Mouse (Mus musculus): ENCODE measurements around the gene Pafah1b2. TPM values are rescaled to one million over a fixed set of nuclear protein-coding genes. Genes with fewer than 3 reads are reported as not detected.

The Pafah1b2 gene
- polyA plus RNA-seq, 1 experiment, result 76.6 TPM

DNA sequence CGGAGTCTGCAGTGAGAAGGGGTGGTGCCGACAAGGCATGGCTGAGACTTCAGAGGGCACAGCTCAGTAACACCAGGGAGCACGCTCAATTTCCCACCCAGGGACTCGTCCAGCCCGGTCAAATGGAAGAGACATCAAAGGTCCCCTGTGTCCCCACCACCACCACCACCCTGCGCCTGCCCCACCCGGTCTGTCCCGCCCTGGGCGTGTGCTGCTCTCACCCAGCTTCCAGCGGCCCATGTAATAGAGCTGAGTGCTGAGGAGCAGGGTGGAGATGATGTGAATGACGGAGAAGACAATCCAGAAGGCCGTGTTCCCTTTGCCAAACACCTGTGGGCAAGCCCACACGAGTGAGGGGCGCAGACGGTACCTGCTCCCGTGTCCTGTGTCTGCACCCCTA is 70.0 kb downstream of the Pafah1b2 start:
- H3K9me3 ChIP-seq (replicated peaks; ENCODE audit: control insufficient read depth, insufficient read depth, low read length, poor library complexity, severe bottlenecking), result no peaks in the 10 kb centered on the region
- no peak overlapping the region for H3K4me3 ChIP-seq (ENCODE audit: low read depth, low read length)
- no peak overlapping the region for H3K27ac ChIP-seq (ENCODE audit: insufficient read depth, low read length)
- TF ChIP-seq EP300 (IDR thresholded peaks at IDR 0.05; ENCODE audit: insufficient read depth, low read depth, low read length), result no peak
- TF ChIP-seq POLR2A (IDR thresholded peaks at IDR 0.05; ENCODE audit: insufficient read depth, low read length), result no peak
- TF ChIP-seq CTCF (IDR thresholded peaks at IDR 0.05; ENCODE audit: low read depth, low read length), result no peak
- H3K4me1 ChIP-seq (ENCODE audit: control insufficient read depth, insufficient read depth, low read length), result no peaks in the 10 kb centered on the region
- no peak overlapping the region for H3K9ac ChIP-seq (ENCODE audit: low read depth, poor library complexity, severe bottlenecking)
- H3K36me3 ChIP-seq (ENCODE audit: control insufficient read depth, insufficient read depth, low read length, poor library complexity, severe bottlenecking), result no peaks in the 10 kb centered on the region
- H3K27me3 ChIP-seq (ENCODE audit: control insufficient read depth, insufficient read depth, low read length, poor library complexity, severe bottlenecking), result no peaks in the 10 kb centered on the region

DNA sequence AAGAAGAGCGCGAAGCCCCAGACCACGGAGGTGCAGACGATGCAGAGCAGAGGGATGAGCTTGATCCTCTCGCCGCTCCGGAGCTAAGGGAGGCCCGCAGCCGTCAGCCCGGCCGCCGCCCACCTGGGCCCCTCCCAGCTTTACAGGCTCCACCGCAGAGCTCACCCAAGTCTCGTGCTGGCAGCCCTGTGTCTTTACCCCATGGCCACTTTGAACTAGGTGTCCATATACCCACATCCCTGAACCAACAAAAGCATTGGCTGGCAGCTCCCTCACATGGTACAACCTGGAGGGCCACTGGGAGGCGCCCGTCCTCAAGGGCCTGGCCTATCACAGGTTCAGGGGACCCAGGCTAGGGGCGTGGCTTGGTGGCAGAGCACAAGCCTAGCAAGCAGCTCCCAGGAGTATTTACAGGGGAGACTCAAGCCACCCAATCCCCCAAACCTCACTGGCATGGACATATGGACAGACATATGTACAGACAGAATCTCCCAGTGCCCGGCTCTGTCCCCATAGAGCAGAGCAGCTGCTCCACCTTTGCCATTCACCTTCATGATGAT is 71.1 kb downstream of the Pafah1b2 start:
- peak overlapping the region; percentile 44 for H3K4me3 ChIP-seq (ENCODE audit: low read depth, low read length)
- H3K9ac ChIP-seq (ENCODE audit: low read depth, poor library complexity, severe bottlenecking), result peak overlapping the region; percentile 33; the same call in 1 of the 2 replicates
- H3K4me1 ChIP-seq (ENCODE audit: control insufficient read depth, insufficient read depth, low read length), result no peaks in the 10 kb centered on the region
- no peaks in the 10 kb centered on the region for H3K9me3 ChIP-seq (replicated peaks; ENCODE audit: control insufficient read depth, insufficient read depth, low read length, poor library complexity, severe bottlenecking)
- H3K36me3 ChIP-seq (ENCODE audit: control insufficient read depth, insufficient read depth, low read length, poor library complexity, severe bottlenecking), result no peaks in the 10 kb centered on the region
- TF ChIP-seq EP300 (IDR thresholded peaks at IDR 0.05; ENCODE audit: insufficient read depth, low read depth, low read length), result no peak
- peak; percentile 71 for TF ChIP-seq CTCF (IDR thresholded peaks at IDR 0.05; ENCODE audit: low read depth, low read length)
- H3K27ac ChIP-seq (ENCODE audit: insufficient read depth, low read length), result no peak overlapping the region
- no peaks in the 10 kb centered on the region for H3K27me3 ChIP-seq (ENCODE audit: control insufficient read depth, insufficient read depth, low read length, poor library complexity, severe bottlenecking)

DNA sequence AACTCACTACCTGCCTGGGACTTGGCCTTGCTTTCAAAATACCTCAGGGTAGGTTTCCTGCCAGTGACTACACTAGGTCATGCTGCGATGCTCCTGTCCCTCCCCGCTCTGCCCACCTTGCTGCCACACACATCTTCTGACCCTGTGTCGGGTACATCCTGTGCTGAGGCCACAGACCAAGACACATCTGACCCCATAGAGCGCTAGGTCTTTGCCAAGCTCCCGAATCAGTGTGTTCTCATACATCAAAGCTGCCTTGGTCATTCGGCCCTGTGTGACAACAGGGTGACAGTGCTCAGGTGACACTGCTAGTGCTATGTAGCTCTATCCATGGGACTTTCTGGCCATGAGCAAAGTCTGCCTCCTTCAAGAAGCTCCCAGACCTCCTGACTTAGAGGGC is 72.7 kb downstream of the Pafah1b2 start:
- Histone ChIP-seq H3K4me1 (ENCODE audit: control insufficient read depth, insufficient read depth, low read length) (no peaks in the 10 kb centered on the region), H3K27me3 (ENCODE audit: control insufficient read depth, insufficient read depth, low read length, poor library complexity, severe bottlenecking) (no peaks in the 10 kb centered on the region), H3K9ac (ENCODE audit: low read depth, poor library complexity, severe bottlenecking) (no peak overlapping the region), H3K4me3 (ENCODE audit: low read depth, low read length) (no peak overlapping the region), H3K9me3 (replicated peaks; ENCODE audit: control insufficient read depth, insufficient read depth, low read length, poor library complexity, severe bottlenecking) (no peaks in the 10 kb centered on the region), H3K27ac (ENCODE audit: insufficient read depth, low read length) (no peak overlapping the region), H3K36me3 (ENCODE audit: control insufficient read depth, insufficient read depth, low read length, poor library complexity, severe bottlenecking) (no peaks in the 10 kb centered on the region)
- TF ChIP-seq EP300 (IDR thresholded peaks at IDR 0.05; ENCODE audit: insufficient read depth, low read depth, low read length) (no peak), CTCF (IDR thresholded peaks at IDR 0.05; ENCODE audit: low read depth, low read length) (no peak), POLR2A (IDR thresholded peaks at IDR 0.05; ENCODE audit: insufficient read depth, low read length) (no peak)

- TF ChIP-seq EP300 (IDR thresholded peaks at IDR 0.05; ENCODE audit: insufficient read depth, low read depth, low read length) (no peak), POLR2A (IDR thresholded peaks at IDR 0.05; ENCODE audit: insufficient read depth, low read length) (no peak), CTCF (IDR thresholded peaks at IDR 0.05; ENCODE audit: low read depth, low read length) (no peak)
- H3K9ac ChIP-seq (ENCODE audit: low read depth, poor library complexity, severe bottlenecking), result no peak overlapping the region
- H3K4me3 ChIP-seq (ENCODE audit: low read depth, low read length), result no peak overlapping the region
- H3K36me3 ChIP-seq (ENCODE audit: control insufficient read depth, insufficient read depth, low read length, poor library complexity, severe bottlenecking), result no peaks in the 10 kb centered on the region
- no peaks in the 10 kb centered on the region for H3K4me1 ChIP-seq (ENCODE audit: control insufficient read depth, insufficient read depth, low read length)
- no peaks in the 10 kb centered on the region for H3K9me3 ChIP-seq (replicated peaks; ENCODE audit: control insufficient read depth, insufficient read depth, low read length, poor library complexity, severe bottlenecking)
- no peak overlapping the region for H3K27ac ChIP-seq (ENCODE audit: insufficient read depth, low read length)
- H3K27me3 ChIP-seq (ENCODE audit: control insufficient read depth, insufficient read depth, low read length, poor library complexity, severe bottlenecking), result no peaks in the 10 kb centered on the region
Observed at GRCm38 (mm10) chr9:45938952-45939637, 73.4 kb downstream of the Pafah1b2 start.

GRCm38 (mm10) chr9:45938088-45938487 is 74.4 kb downstream of the Pafah1b2 start:
- H3K4me3 ChIP-seq (ENCODE audit: low read depth, low read length), result no peak overlapping the region

GRCm38 (mm10) chr9:45936883-45937282 is 75.6 kb downstream of the Pafah1b2 start:
- Histone ChIP-seq H3K9me3 (replicated peaks; ENCODE audit: control insufficient read depth, insufficient read depth, low read length, poor library complexity, severe bottlenecking) (no peaks in the 10 kb centered on the region), H3K4me1 (ENCODE audit: control insufficient read depth, insufficient read depth, low read length) (no peaks in the 10 kb centered on the region), H3K27ac (ENCODE audit: insufficient read depth, low read length) (no peak overlapping the region), H3K27me3 (ENCODE audit: control insufficient read depth, insufficient read depth, low read length, poor library complexity, severe bottlenecking) (no peaks in the 10 kb centered on the region), H3K36me3 (ENCODE audit: control insufficient read depth, insufficient read depth, low read length, poor library complexity, severe bottlenecking) (no peaks in the 10 kb centered on the region), H3K9ac (ENCODE audit: low read depth, poor library complexity, severe bottlenecking) (no peak overlapping the region), H3K4me3 (ENCODE audit: low read depth, low read length) (no peak overlapping the region)
- TF ChIP-seq POLR2A (IDR thresholded peaks at IDR 0.05; ENCODE audit: insufficient read depth, low read length) (no peak), CTCF (IDR thresholded peaks at IDR 0.05; ENCODE audit: low read depth, low read length) (peak; percentile 58)

More at GRCm38 (mm10) chr9:45938088-45938487, 74.4 kb downstream of the Pafah1b2 start:
- no peak for TF ChIP-seq CTCF (IDR thresholded peaks at IDR 0.05; ENCODE audit: low read depth, low read length)
- no peak for TF ChIP-seq EP300 (IDR thresholded peaks at IDR 0.05; ENCODE audit: insufficient read depth, low read depth, low read length)
- TF ChIP-seq POLR2A (IDR thresholded peaks at IDR 0.05; ENCODE audit: insufficient read depth, low read length), result no peak
- H3K9ac ChIP-seq (ENCODE audit: low read depth, poor library complexity, severe bottlenecking), result no peak overlapping the region
- H3K27ac ChIP-seq (ENCODE audit: insufficient read depth, low read length), result no peak overlapping the region
- H3K9me3 ChIP-seq (replicated peaks; ENCODE audit: control insufficient read depth, insufficient read depth, low read length, poor library complexity, severe bottlenecking), result no peaks in the 10 kb centered on the region
- no peaks in the 10 kb centered on the region for H3K36me3 ChIP-seq (ENCODE audit: control insufficient read depth, insufficient read depth, low read length, poor library complexity, severe bottlenecking)
- H3K27me3 ChIP-seq (ENCODE audit: control insufficient read depth, insufficient read depth, low read length, poor library complexity, severe bottlenecking), result no peaks in the 10 kb centered on the region
- no peaks in the 10 kb centered on the region for H3K4me1 ChIP-seq (ENCODE audit: control insufficient read depth, insufficient read depth, low read length)
